Mouse (Mus musculus): ENCODE data around the gene Akap6.

Akap6 gene

GRCm38 (mm10) chr12:52782902-52783441, 83.8 kb downstream of the Akap6 start:
- peak; percentile 61 to 74 for DNase-seq

- no peak for DNase-seq
These were observed 86.0 kb downstream of the Akap6 start for GRCm38 (mm10) chr12:52785217-52785616.

- DNase-seq = peak; percentile 69 to 77
These were observed 91.2 kb downstream of the Akap6 start for GRCm38 (mm10) chr12:52790350-52790768.

GRCm38 (mm10) chr12:52794131-52794530, 94.9 kb downstream of the Akap6 start:
- no peak for DNase-seq

GRCm38 (mm10) chr12:52795551-52796470, 96.6 kb downstream of the Akap6 start:
- DNase-seq = no peak

- no peak for DNase-seq
These were observed 97.2 kb downstream of the Akap6 start for GRCm38 (mm10) chr12:52796471-52796795.

- no peak for DNase-seq
These were observed 100.5 kb downstream of the Akap6 start for GRCm38 (mm10) chr12:52799717-52800116.

GRCm38 (mm10) chr12:52806273-52806672, 107.1 kb downstream of the Akap6 start:
- DNase-seq = no peak

GRCm38 (mm10) chr12:52818588-52818987, 119.4 kb downstream of the Akap6 start:
- DNase-seq = peak in 1 of 2 experiments; percentile 8

- DNase-seq = no peak
These were observed 125.6 kb downstream of the Akap6 start for GRCm38 (mm10) chr12:52824774-52825173.

- DNase-seq = no peak
These were observed 130.0 kb downstream of the Akap6 start for GRCm38 (mm10) chr12:52828944-52829736.

- no peak for DNase-seq
These were observed 132.6 kb downstream of the Akap6 start for GRCm38 (mm10) chr12:52831782-52832181.

- peak; percentile 77 to 81 for DNase-seq
These were observed 133.0 kb downstream of the Akap6 start for GRCm38 (mm10) chr12:52832230-52832629.

- DNase-seq = no peak
These were observed 134.0 kb downstream of the Akap6 start for GRCm38 (mm10) chr12:52833141-52833540.

GRCm38 (mm10) chr12:52834074-52834473, 134.9 kb downstream of the Akap6 start:
- DNase-seq = no peak

- DNase-seq = no peak
These were observed 135.6 kb downstream of the Akap6 start for GRCm38 (mm10) chr12:52834781-52835279.

GRCm38 (mm10) chr12:52835291-52835742, 136.1 kb downstream of the Akap6 start:
- DNase-seq = peak in 1 of 2 experiments; percentile 27

GRCm38 (mm10) chr12:52835914-52836546, 136.8 kb downstream of the Akap6 start:
- DNase-seq = peak in 1 of 2 experiments; percentile 25

GRCm38 (mm10) chr12:52845982-52846381, 146.8 kb downstream of the Akap6 start:
- DNase-seq = no peak

- no peak for DNase-seq
These were observed 147.8 kb downstream of the Akap6 start for GRCm38 (mm10) chr12:52847020-52847419.

- DNase-seq = no peak
These were observed 148.8 kb downstream of the Akap6 start for GRCm38 (mm10) chr12:52847830-52848518.

GRCm38 (mm10) chr12:52848519-52848855, 149.3 kb downstream of the Akap6 start:
- no peak for DNase-seq

Measured in cerebellum, adult 18-20 months (tissue).